20 mouse cellular contexts compared by ENCODE assay signal in the genomic region with DNA sequence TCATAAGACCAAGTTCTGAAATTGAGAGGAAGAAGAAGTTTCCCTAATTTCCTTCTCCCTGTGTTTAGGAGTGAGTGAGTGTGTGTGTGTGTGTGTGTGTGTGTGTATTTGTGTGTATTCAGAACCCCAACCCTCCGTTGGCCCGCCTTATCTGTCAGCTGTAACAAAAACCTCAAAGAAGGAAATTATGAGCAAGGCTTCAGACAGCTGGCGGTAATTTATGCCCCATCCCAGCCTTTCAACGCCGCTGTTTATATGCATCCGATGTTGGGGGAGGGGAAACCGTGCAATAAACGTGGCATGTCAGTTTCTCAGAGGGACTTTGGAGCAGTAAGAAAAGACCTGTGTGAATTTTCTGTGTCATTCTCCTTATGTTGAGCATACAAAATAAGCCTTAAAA. TPM values are rescaled to one million over a fixed set of nuclear protein-coding genes. Genes with fewer than 3 reads are reported as not detected.
DNase-seq lines count a peak whose midpoint lies in the region; ATAC-seq lines count a peak whose summit lies in the region.
"Had no signal": no experiment of that assay in that cellular context is flagged by ENCODE, and none has a peak within 500 bp of the region (broad histone marks: within the 10 kb centered on the region; RNA-seq: fewer than 3 reads in every experiment).

No protein-coding gene starts in this region.

- no peak overlapping the region for H3K27ac ChIP-seq in forebrain, embryonic 14.5 days (ENCODE audit: low read depth, low read length)
- no peak overlapping the region for H3K27ac ChIP-seq in forebrain, embryonic 12.5 days
- H3K27ac ChIP-seq in neural tube, embryonic 12.5 days = no peak overlapping the region
- no peak overlapping the region for H3K27ac ChIP-seq in neural tube, embryonic 15.5 days (replicated peaks)
- no peak overlapping the region for H3K27ac ChIP-seq in forebrain, embryonic 16.5 days (ENCODE audit: low read length)
- H3K27ac ChIP-seq: embryonic facial prominence, embryonic 12.5 days; gastrocnemius, adult 2 months; layer of hippocampus, adult 2 months; limb, embryonic 10.5 days; macrophage had no signal

- no peak overlapping the region for H3K9ac ChIP-seq in forebrain, embryonic 14.5 days (ENCODE audit: low read length)
- no peak overlapping the region for H3K9ac ChIP-seq in forebrain, embryonic 12.5 days
- no peak overlapping the region for H3K9ac ChIP-seq in neural tube, embryonic 12.5 days
- H3K9ac ChIP-seq in neural tube, embryonic 15.5 days (replicated peaks) = no peak overlapping the region
- no peak overlapping the region for H3K9ac ChIP-seq in forebrain, embryonic 16.5 days (replicated peaks; ENCODE audit: low read depth, low read length)
- H3K9ac ChIP-seq: embryonic facial prominence, embryonic 12.5 days had no signal

- peak; percentile 62 for DNase-seq in forebrain, embryonic 14.5 days (ENCODE audit: low spot score)
- no peak for DNase-seq in c-Kit-positive CD71-positive TER-119-positive erythroid progenitor cells, embryonic 14.5 days (ENCODE audit: low spot score)
- DNase-seq: B cell, adult 2 months; cerebellum, adult 9-11 months; gastrocnemius, adult 2 months; heart, adult 11 months; heart, postnatal 4 days; lung, adult 2 months; thymus, postnatal 25 days had no signal

- peak; percentile 46; the same call in 1 of the 2 replicates for ATAC-seq in forebrain, embryonic 14.5 days
- ATAC-seq in forebrain, embryonic 12.5 days (ENCODE audit: low FRiP score) = no peak
- no peak for ATAC-seq in neural tube, embryonic 12.5 days (ENCODE audit: low FRiP score, low read depth)
- no peak for ATAC-seq in neural tube, embryonic 15.5 days (ENCODE audit: low FRiP score)
- ATAC-seq in forebrain, embryonic 16.5 days = peak; percentile 80
- ATAC-seq in granulocyte monocyte progenitor cell, adult 5-6 weeks (replicated peaks; ENCODE audit: poor library complexity, severe bottlenecking) = no peak
- ATAC-seq: midbrain, embryonic 16.5 days had no signal

- 47% methylated on average over 8 of the region's 8 CpGs for WGBS in forebrain, embryonic 14.5 days
- WGBS in forebrain, embryonic 12.5 days = 49% methylated on average over 8 of the region's 8 CpGs
- WGBS in neural tube, embryonic 12.5 days = 11% methylated on average over 8 of the region's 8 CpGs
- 7% methylated on average over 8 of the region's 8 CpGs for WGBS in neural tube, embryonic 15.5 days
- WGBS in forebrain, embryonic 16.5 days = 37% methylated on average over 8 of the region's 8 CpGs

- H3K36me3 ChIP-seq in forebrain, embryonic 14.5 days (ENCODE audit: control insufficient read depth, insufficient read depth, low read length) = no peaks in the 10 kb centered on the region
- no peaks in the 10 kb centered on the region for H3K36me3 ChIP-seq in forebrain, embryonic 12.5 days (replicated peaks)
- no peaks in the 10 kb centered on the region for H3K36me3 ChIP-seq in neural tube, embryonic 12.5 days
- no peaks in the 10 kb centered on the region for H3K36me3 ChIP-seq in neural tube, embryonic 15.5 days
- no peaks in the 10 kb centered on the region for H3K36me3 ChIP-seq in forebrain, embryonic 16.5 days (ENCODE audit: control insufficient read depth, insufficient read depth)
- H3K36me3 ChIP-seq: embryonic facial prominence, embryonic 12.5 days; limb, embryonic 10.5 days had no signal

- no peak overlapping the region for H3K4me2 ChIP-seq in forebrain, embryonic 14.5 days (ENCODE audit: low read length)
- H3K4me2 ChIP-seq in forebrain, embryonic 12.5 days = no peak overlapping the region
- peak overlapping the region; percentile 7; the same call in 1 of the 2 replicates for H3K4me2 ChIP-seq in neural tube, embryonic 12.5 days (replicated peaks)
- no peak overlapping the region for H3K4me2 ChIP-seq in neural tube, embryonic 15.5 days
- no peak overlapping the region for H3K4me2 ChIP-seq in forebrain, embryonic 16.5 days (ENCODE audit: low read length)
- H3K4me2 ChIP-seq: embryonic facial prominence, embryonic 12.5 days; liver, embryonic 11.5 days had no signal

- no peaks in the 10 kb centered on the region for H3K27me3 ChIP-seq in forebrain, embryonic 14.5 days (replicated peaks; ENCODE audit: control insufficient read depth, insufficient read depth, low read length)
- 0 out of 2 replicates have a peak, but pooled peaks cover 3% of the 10 kb centered on the region for H3K27me3 ChIP-seq in forebrain, embryonic 12.5 days
- H3K27me3 ChIP-seq in neural tube, embryonic 12.5 days (replicated peaks) = no peaks in the 10 kb centered on the region
- H3K27me3 ChIP-seq in neural tube, embryonic 15.5 days (replicated peaks) = no peaks in the 10 kb centered on the region
- H3K27me3 ChIP-seq in forebrain, embryonic 16.5 days (replicated peaks; ENCODE audit: control insufficient read depth, insufficient read depth, low read length) = no peaks in the 10 kb centered on the region
- H3K27me3 ChIP-seq: embryonic facial prominence, embryonic 12.5 days had no signal

- no peaks in the 10 kb centered on the region for H3K9me3 ChIP-seq in forebrain, embryonic 14.5 days (replicated peaks; ENCODE audit: control insufficient read depth, low read length)
- no peaks in the 10 kb centered on the region for H3K9me3 ChIP-seq in forebrain, embryonic 12.5 days
- no peaks in the 10 kb centered on the region for H3K9me3 ChIP-seq in neural tube, embryonic 12.5 days
- no peaks in the 10 kb centered on the region for H3K9me3 ChIP-seq in neural tube, embryonic 15.5 days (replicated peaks)
- no peaks in the 10 kb centered on the region for H3K9me3 ChIP-seq in forebrain, embryonic 16.5 days (ENCODE audit: control insufficient read depth, low read length)
- H3K9me3 ChIP-seq: embryonic facial prominence, embryonic 12.5 days; limb, embryonic 10.5 days had no signal

- no peaks in the 10 kb centered on the region for H3K4me1 ChIP-seq in forebrain, embryonic 14.5 days (ENCODE audit: control insufficient read depth, insufficient read depth, low read length)
- no peaks in the 10 kb centered on the region for H3K4me1 ChIP-seq in forebrain, embryonic 12.5 days
- H3K4me1 ChIP-seq in neural tube, embryonic 12.5 days = peaks cover 10% of the 10 kb centered on the region; the same call in 1 of the 2 replicates
- peaks cover 4% of the 10 kb centered on the region for H3K4me1 ChIP-seq in neural tube, embryonic 15.5 days
- no peaks in the 10 kb centered on the region for H3K4me1 ChIP-seq in forebrain, embryonic 16.5 days (replicated peaks; ENCODE audit: control insufficient read depth, insufficient read depth, low read length)

- H3K4me3 ChIP-seq in forebrain, embryonic 14.5 days (ENCODE audit: low read depth, low read length) = no peak overlapping the region
- H3K4me3 ChIP-seq in forebrain, embryonic 12.5 days (replicated peaks) = no peak overlapping the region
- H3K4me3 ChIP-seq in neural tube, embryonic 12.5 days = no peak overlapping the region
- no peak overlapping the region for H3K4me3 ChIP-seq in neural tube, embryonic 15.5 days (replicated peaks)
- H3K4me3 ChIP-seq in forebrain, embryonic 16.5 days (replicated peaks; ENCODE audit: low read length) = no peak overlapping the region
- H3K4me3 ChIP-seq: embryonic facial prominence, embryonic 12.5 days; gastrocnemius, adult 2 months; layer of hippocampus, adult 2 months; limb, embryonic 10.5 days had no signal

RNA-seq across cellular contexts. Expression of gene Pde4dip, which starts 12.2 kb away (rescaled TPM):
- 50.6 and 62.8 TPM in 2 replicates for polyA plus RNA-seq in forebrain, embryonic 14.5 days (2014; fragmentation: Nextera tagmentation; extraction: Ambion mirVana)
- 35.7 and 39.3 TPM in 2 replicates for polyA plus RNA-seq in forebrain, embryonic 12.5 days (2016; fragmentation: Nextera tagmentation; extraction: Ambion mirVana)
- polyA plus RNA-seq in neural tube, embryonic 12.5 days (2016; fragmentation: Nextera tagmentation; extraction: Ambion mirVana) = 51.1 and 60.1 TPM in 2 replicates
- polyA plus RNA-seq in neural tube, embryonic 15.5 days (2015; fragmentation: Nextera tagmentation; extraction: Ambion mirVana) = 55.2 and 62.6 TPM in 2 replicates
- 82.1 and 83.9 TPM in 2 replicates for polyA plus RNA-seq in forebrain, embryonic 16.5 days (2015; fragmentation: Nextera tagmentation; extraction: Ambion mirVana)
- total RNA-seq in granulocyte monocyte progenitor cell, adult 5-6 weeks (2014; fragmentation: Nextera tagmentation) = 5.0 and 8.1 TPM in 2 replicates
- total RNA-seq in granulocyte monocyte progenitor cell, adult 5-6 weeks (2017) = 7.5 and 9.7 TPM in 2 replicates

RNA-seq across cellular contexts. Expression of gene Sec22b, which starts 24.7 kb away (rescaled TPM):
- polyA plus RNA-seq in forebrain, embryonic 14.5 days (2014; fragmentation: Nextera tagmentation; extraction: Ambion mirVana) = 124 and 130 TPM in 2 replicates
- 104 and 107 TPM in 2 replicates for polyA plus RNA-seq in forebrain, embryonic 12.5 days (2016; fragmentation: Nextera tagmentation; extraction: Ambion mirVana)
- polyA plus RNA-seq in neural tube, embryonic 12.5 days (2016; fragmentation: Nextera tagmentation; extraction: Ambion mirVana) = 106 and 109 TPM in 2 replicates
- 93.9 and 97.1 TPM in 2 replicates for polyA plus RNA-seq in neural tube, embryonic 15.5 days (2015; fragmentation: Nextera tagmentation; extraction: Ambion mirVana)
- 108 and 110 TPM in 2 replicates for polyA plus RNA-seq in forebrain, embryonic 16.5 days (2015; fragmentation: Nextera tagmentation; extraction: Ambion mirVana)
- total RNA-seq in granulocyte monocyte progenitor cell, adult 5-6 weeks (2014; fragmentation: Nextera tagmentation) = 71.1 and 89.5 TPM in 2 replicates
- 83.2 and 100 TPM in 2 replicates for total RNA-seq in granulocyte monocyte progenitor cell, adult 5-6 weeks (2017)

Comparison
In these comparisons a context has a peak if more than half of its experiments do, and no peak if none do; other contexts are left out.
1. ATAC-seq: peak in forebrain, embryonic 14.5 days (single experiment) and forebrain, embryonic 16.5 days (single experiment); none in forebrain, embryonic 12.5 days (single experiment), neural tube, embryonic 12.5 days (single experiment), neural tube, embryonic 15.5 days (single experiment) and granulocyte monocyte progenitor cell, adult 5-6 weeks (single experiment).